Mouse (Mus musculus) retina, embryonic 14.5 days (tissue): ENCODE results near the gene Unc5c.
A peak's percentile ranks its signal among the peaks of the same experiment; 100 is the strongest.

ENCODE experiments used
- DNase-seq: peaks from one replicate; pipeline ENCODE4 v3.0.0-alpha.2; 2015; ENCODE audit warnings: low spot score

Gene Unc5c

DNA sequence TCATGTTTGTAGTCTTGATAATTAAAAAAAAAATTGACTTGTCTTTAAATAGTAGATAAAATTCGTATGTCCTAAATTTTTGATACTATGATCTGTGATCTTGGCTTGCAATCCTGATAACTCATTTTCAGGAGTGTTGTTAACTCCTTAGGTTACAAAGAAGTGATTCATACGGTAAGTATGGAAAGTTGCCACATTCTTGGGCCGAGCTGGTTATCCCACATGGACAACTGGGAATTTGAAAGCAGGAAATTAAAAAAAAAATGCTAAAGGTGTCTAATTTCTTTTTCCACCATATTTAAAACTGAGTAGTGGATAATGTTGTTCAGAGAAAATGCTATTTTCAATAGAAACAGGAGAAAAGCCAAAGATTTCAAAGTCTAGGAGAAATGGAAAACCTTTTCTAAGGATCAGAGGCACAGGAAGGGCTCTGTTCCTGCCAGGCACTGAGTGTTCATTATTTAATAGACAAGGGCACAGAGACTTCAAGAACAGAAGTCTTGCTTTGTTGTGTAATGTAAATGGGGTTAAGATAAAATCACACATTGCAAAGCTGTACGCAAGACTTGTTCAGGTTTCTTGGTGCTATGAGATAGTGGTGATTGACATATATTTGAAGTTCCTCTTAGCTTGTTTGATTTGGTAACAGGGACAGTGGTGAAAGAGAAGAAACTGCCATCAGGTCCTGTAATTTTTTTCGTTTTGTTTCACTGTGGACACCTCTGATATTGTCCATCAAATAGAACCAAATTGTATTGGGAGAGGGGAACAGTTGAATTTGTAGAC is 46.4 kb downstream of the Unc5c start:
- DNase-seq, result no peak

GRCm38 (mm10) chr3:141528751-141529150 is 63.7 kb downstream of the Unc5c start:
- DNase-seq, result no peak

DNA sequence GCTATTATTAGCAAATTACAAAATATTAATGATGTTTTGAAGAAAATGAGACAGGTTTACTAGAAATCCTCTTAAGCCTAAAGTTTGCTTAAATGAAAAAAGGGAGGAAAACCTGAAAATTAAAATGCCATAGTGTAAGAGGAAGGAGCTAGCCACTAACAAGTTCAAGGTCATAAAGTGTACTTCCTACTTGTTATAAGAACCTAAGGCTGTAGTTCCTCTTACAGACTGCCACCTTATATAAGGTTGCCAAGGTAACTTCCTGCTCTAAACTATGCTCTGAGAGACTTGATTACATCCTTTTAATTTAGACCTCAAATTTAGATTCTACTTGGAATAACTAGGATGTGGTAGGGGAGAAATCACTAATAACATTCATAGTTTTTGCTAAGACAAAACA is 64.6 kb downstream of the Unc5c start:
- no peak for DNase-seq

DNA sequence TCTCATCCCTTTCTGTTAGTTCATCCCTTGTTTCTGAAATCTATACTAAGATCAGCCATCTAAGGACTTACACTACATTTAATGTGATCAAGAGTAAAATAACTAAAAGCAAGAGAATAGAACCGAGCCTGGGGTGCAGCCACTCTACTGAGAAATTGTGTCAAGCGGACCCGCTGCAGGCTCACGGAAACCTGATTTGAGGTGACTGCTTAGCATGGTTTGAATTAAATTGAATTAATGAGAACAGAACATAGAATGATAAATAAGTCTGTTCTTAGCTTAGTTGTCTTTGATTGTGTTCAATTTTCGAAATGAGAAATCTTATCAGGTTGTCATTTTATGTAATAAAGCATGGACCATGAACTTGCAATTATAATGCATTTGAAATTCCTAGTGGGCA is 68.8 kb downstream of the Unc5c start:
- DNase-seq, result peak; percentile 63

- no peak for DNase-seq
These were observed 71.8 kb downstream of the Unc5c start for GRCm38 (mm10) chr3:141536857-141537256.

DNA sequence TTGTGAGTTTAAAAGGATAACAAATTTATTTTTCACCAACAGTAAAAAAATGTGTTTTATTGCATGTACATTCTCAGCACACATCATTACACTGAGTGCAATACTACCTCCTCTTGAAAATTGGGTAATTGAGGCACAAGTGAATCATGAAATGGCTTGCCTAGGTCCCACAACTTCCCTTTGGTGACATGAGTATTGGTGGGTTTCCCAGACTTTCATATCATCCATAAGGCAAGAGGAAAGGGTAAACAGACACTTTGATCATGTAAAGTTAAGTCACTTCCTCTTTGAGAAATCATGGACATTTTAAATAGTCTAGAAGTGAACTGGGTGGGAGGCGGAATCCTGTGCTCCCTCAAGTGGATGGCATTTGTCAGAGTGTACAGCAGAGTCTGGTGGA is 73.1 kb downstream of the Unc5c start:
- no peak for DNase-seq

DNA sequence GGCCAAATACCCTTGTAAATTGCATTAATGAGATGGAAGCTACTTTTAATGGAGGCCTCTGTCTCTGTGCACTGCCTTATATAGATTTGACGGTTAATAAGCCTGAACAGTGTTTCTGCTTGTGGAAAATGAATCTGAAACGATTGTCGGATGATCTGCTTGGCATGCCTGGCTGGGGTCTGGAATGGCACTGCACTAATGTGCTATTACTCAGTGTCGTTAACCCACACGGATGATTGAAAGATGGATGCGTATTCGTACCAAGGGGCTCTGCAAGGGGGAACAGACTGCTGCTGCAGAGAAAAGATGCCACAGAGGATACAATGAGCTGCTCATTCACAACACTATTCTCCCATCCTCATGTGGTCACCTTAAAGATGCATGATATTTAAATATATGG is 75.7 kb downstream of the Unc5c start:
- DNase-seq, result peak; percentile 61

- no peak for DNase-seq
These were observed 82.4 kb downstream of the Unc5c start for GRCm38 (mm10) chr3:141547341-141547814.

DNA sequence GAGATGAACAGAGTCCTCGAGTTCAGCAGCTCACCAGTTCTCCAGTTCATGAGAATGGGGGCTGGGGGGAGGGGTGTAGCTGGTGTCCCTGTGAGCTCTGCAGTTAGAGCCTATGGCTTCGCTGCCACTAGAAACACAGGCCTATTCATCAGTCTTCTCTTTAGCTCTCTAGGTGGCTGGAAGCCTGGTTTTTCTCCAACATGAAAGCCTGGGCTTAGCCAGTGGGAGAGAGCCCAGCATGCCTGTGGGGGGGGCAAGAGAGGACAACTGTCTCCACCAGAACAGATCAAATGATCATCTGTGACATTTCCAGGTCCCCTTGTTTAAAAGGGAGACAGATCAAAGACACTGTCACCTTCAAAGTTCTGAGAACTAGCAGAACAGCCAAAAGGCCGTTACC is 84.6 kb downstream of the Unc5c start:
- no peak for DNase-seq

DNA sequence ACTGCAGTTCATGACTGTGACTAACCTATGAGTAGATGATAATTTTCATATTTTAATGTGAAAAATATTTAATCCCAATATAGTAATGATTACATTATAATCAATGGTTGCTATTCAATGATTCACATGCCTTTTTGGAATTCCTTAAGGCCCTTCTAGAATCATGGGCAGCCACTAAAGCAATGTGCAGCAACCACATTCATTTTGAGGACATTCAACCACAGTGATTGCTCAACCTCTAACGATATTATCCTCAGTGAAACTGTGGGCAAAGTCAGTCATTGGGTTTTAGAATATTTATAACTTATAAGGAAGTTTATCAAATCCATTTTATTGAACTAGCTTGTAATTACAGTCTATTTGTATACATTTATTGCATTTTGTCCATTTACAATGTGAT is 87.9 kb downstream of the Unc5c start:
- no peak for DNase-seq

DNA sequence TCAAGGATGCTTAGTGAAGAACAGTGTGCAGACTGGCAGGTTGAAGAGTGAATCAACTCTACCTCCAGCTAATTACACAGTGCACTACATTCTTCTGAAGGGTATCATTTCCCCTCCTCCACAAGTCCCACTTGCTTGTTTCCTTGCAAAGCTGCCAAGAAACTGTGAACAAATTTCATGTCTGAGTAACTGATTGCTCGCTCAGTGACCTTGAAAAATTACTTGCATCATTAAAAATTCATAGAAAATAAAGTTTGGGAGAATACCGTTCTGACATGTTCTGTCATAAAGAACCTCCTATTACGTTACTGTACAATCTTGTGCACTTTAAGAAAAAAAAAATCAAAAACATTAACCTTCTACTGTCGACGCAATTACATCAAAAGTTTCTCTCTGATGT is 92.1 kb downstream of the Unc5c start:
- peak; percentile 54 for DNase-seq

DNA sequence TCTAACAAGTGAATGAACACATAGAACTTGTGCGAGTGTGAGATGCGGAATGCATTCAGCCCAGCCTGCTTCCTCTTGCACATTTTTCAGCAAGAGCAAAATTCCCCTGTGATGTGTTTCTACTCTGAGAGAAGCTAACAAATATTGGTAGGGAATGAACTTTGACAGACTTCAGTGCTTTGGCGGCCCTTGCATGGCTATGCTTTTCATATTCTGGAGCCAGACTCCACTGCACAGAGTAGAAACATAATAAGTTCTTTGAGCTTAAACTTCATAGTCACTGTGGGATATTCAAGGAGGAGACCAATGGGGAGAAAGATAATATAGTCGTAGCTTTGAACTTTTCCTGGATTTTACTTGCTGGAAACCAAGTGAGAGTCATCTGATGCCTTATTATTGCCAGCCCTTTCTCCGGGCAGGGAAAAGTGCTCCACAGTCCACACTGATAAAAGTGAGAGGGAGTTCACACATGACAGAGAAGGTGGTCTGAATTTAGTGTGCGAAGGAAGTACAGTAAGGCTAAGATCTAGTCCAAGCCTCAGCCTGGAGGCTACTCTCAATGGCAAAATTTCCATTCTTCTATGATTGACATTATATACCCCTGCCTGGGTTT is 110.2 kb downstream of the Unc5c start:
- no peak for DNase-seq

- DNase-seq, result no peak
These were observed 112.4 kb downstream of the Unc5c start for GRCm38 (mm10) chr3:141577382-141577781.

- DNase-seq, result peak; percentile 55
These were observed 116.3 kb downstream of the Unc5c start for GRCm38 (mm10) chr3:141581190-141581891.

DNA sequence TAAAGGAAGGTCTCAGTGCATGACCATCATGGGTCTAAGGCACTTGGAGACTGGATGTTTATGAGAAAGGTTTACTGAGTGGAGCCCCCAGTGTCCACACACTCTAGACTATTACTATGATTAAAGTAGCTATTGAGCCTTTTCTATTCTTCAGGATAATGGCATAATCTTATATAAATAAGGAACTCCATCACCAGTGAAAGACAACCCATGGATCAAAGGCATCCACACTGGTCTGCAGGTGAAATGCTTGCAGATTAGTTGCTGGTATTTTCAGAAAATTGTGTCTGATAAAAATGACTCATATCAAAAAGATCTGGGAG is 116.8 kb downstream of the Unc5c start:
- no peak for DNase-seq

DNA sequence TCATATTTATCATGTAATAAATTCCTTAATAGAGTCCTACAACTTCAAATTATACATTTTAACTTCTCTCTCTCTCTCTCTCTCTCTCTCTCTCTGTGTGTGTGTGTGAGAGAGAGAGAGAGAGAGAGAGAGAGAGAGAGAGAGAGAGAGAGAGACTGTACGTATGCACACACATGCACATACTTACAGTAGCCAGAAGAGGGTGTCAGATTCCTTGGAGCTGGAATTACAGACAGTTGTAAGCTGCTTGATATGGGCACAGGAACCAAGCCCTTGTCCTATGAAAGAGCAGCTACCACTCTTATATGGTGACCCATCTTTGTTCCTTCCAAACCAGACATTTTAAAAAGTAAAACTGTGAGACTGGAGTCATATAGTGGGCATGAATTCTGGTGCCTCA is 118.2 kb downstream of the Unc5c start:
- DNase-seq, result no peak

- DNase-seq, result peak; percentile 39
These were observed 124.5 kb downstream of the Unc5c start for GRCm38 (mm10) chr3:141589392-141590012.

DNA sequence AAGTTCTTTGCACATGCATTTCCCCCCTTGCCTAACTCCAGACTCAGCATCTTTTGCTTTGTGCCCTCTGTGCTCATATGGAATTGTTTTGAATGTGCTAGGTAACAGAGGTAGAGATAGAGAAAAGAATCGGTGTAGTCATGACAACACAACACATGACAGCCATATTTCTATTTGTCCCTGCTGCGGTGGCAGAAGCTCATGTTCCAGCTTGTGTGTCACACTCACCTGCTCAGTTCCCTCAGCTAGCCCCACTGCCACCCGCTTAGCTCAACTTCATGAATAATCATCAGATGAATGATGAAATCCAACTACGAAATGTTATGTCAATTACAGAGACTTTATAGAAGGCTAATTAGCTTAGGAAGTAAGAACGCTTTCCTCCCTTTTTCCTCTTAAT is 128.2 kb downstream of the Unc5c start:
- DNase-seq, result no peak

GRCm38 (mm10) chr3:141594120-141594519 is 129.1 kb downstream of the Unc5c start:
- no peak for DNase-seq

DNA sequence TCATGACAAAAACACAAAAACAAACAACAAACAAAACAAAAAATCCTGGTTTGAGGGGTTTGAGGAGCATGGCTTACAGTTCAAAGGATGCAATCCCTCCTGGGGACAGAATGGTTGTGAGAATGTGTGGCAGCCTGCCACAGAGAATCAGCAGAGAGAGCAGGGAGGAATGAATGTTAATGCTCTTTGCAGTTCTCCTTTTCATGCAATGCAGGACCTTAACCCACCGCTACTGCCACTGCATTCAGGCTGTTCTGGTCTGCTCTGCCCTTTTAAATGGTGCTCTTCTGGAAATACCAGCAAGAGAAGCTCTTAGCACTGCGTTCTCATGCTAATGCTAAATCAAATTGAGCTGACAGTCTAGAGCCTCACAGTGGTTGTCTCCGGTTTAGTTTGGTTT is 130.1 kb downstream of the Unc5c start:
- DNase-seq, result no peak

GRCm38 (mm10) chr3:141596461-141596860 is 131.4 kb downstream of the Unc5c start:
- no peak for DNase-seq

- no peak for DNase-seq
These were observed 131.9 kb downstream of the Unc5c start for GRCm38 (mm10) chr3:141596881-141597280.

GRCm38 (mm10) chr3:141597974-141598373 is 133.0 kb downstream of the Unc5c start:
- no peak for DNase-seq
